Mouse (Mus musculus): ENCODE results near the gene Gm2916.
"Not testable (repeated sequence)": the region's sequence is repeated elsewhere in the genome, so short reads cannot be mapped to it uniquely, and the experiment has no call there.

Gm2916 gene

GRCm38 (mm10) chr14:3883872-3884271 lies at the start of gene Gm2916:
Gene Gm2916, plus strand, starts transcription at chr14:3884172.
- DNase-seq (ENCODE audit: low spot score in 2 of 2), result not testable (repeated sequence)

- not testable (repeated sequence) for DNase-seq (ENCODE audit: low spot score in 2 of 2)
Measured at GRCm38 (mm10) chr14:3845945-3846344, 38.0 kb upstream of the Gm2916 start, which contains the start of gene Gm3033. Gene Gm3033, plus strand, starts transcription at chr14:3846245.

- DNase-seq (ENCODE audit: low spot score in 2 of 2), result not testable (repeated sequence)
Measured at GRCm38 (mm10) chr14:3931456-3931855, 47.5 kb downstream of the Gm2916 start, which contains the start of gene Gm3029. Gene Gm3029, plus strand, starts transcription at chr14:3931756.

GRCm38 (mm10) chr14:3963247-3963646 lies 79.3 kb downstream of the Gm2916 start, which contains the start of gene Gm3095:
Gene Gm3095, plus strand, starts transcription at chr14:3963547.
- DNase-seq (ENCODE audit: low spot score in 2 of 2), result not testable (repeated sequence)

Data from right cerebral cortex, postnatal 10 days (tissue).